Mouse (Mus musculus) megakaryocyte, embryonic 14.5 days (primary cell): ENCODE results near the gene Rab40b. TPM values are rescaled to one million over a fixed set of nuclear protein-coding genes. Genes with fewer than 3 reads are reported as not detected.

ENCODE experiments used
- H3K27me3 ChIP-seq: replicated peaks from 2 replicates; pipeline ENCODE3; 2012; ENCODE audit warnings: inconsistent platforms
- H3K36me3 ChIP-seq: replicated peaks from 2 replicates; pipeline ENCODE3; 2012; ENCODE audit warnings: low read length, inconsistent platforms, mixed read lengths
- H3K4me1 ChIP-seq: 2 replicates; pipeline ENCODE4 v1.6.1; 2012; ENCODE audit warnings: inconsistent platforms
- H3K4me3 ChIP-seq: replicated peaks from 2 replicates; pipeline ENCODE3; 2012; ENCODE audit warnings: moderate library complexity, mild to moderate bottlenecking, inconsistent platforms
- H3K9me3 ChIP-seq: 2 replicates; pipeline ENCODE4 v1.6.1; 2012; ENCODE audit warnings: inconsistent platforms
- FLI1 ChIP-seq: IDR thresholded peaks from 2 replicates; pipeline ENCODE4 v1.6.1; 2012; ENCODE audit warnings: low read length, inconsistent platforms, mixed read lengths
- GATA1 ChIP-seq: IDR thresholded peaks from 3 replicates; pipeline ENCODE4 v1.6.1; 2012; ENCODE audit warnings: mixed read lengths, low read length, inconsistent platforms, borderline replicate concordance
- polyA plus RNA-seq: library from polyadenylated mRNA; stranded (reverse); fragments of >175 nt; gene quantifications from 2 replicates; pipeline ENCODE4 v1.2.3, GENCODE M21; 2012; ENCODE audit warnings: low replicate concordance; ENCODE audit not compliant: insufficient read depth

Rab40b gene
- polyA plus RNA-seq, 1 experiment, result 0.30 TPM

DNA sequence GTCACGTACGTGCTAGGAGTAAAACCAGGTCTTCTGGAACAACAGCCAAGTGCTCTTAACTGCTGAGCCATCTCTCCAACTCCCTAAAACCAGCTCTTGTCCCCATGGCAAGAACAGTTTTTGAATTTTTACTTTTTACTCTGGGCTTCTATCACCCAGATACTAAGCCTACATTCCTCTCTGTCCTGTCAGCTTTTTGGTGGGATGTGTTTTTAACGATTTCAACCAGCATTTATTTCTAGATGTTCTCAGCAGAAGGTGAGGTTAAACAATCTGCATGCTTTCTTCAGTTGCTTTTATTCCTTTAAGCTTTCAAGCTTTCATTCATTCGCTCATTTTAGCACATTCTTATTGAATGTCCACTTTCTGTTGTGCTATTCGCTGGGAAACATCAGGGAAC, 29.9 kb upstream of the Rab40b start:
- TF ChIP-seq GATA1, result no peak
- no peak for TF ChIP-seq FLI1
- no peaks in the 10 kb centered on the region for H3K9me3 ChIP-seq
- H3K36me3 ChIP-seq, result no peaks in the 10 kb centered on the region
- H3K4me1 ChIP-seq, result peaks cover 28% of the 10 kb centered on the region
- peaks cover 2% of the 10 kb centered on the region for H3K27me3 ChIP-seq
- H3K4me3 ChIP-seq, result no peak overlapping the region

- H3K27me3 ChIP-seq, result peaks cover 2% of the 10 kb centered on the region
Observed at GRCm38 (mm10) chr11:121415351-121415750, 27.3 kb upstream of the Rab40b start.

DNA sequence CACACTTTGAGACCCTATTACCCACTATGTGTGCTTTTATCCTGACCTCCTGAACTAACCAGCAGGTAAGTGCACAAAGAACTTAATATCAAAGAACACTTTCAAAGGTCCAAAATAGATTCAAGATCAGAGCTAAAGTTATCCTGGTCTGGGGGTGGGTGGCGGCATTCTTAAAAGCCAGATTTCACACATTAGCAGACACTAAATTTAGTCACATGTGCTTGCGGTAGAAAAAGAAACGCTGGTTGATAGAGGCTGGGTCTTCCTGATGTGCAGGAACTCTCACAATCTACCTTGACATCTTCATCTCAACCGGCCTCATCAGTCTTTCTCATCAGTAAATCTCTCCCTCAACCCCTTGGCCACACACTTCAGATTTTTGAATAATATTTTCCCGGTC, 26.7 kb upstream of the Rab40b start:
- H3K27me3 ChIP-seq, result peaks cover 2% of the 10 kb centered on the region
- H3K9me3 ChIP-seq, result no peaks in the 10 kb centered on the region
- TF ChIP-seq FLI1 (no peak), GATA1 (no peak)
- H3K4me3 ChIP-seq, result no peak overlapping the region
- no peaks in the 10 kb centered on the region for H3K36me3 ChIP-seq
- H3K4me1 ChIP-seq, result peaks cover 7% of the 10 kb centered on the region

More at GRCm38 (mm10) chr11:121415351-121415750, 27.3 kb upstream of the Rab40b start:
- H3K9me3 ChIP-seq, result no peaks in the 10 kb centered on the region
- TF ChIP-seq GATA1, result no peak
- no peak for TF ChIP-seq FLI1
- no peak overlapping the region for H3K4me3 ChIP-seq
- peaks cover 8% of the 10 kb centered on the region for H3K4me1 ChIP-seq
- no peaks in the 10 kb centered on the region for H3K36me3 ChIP-seq

DNA sequence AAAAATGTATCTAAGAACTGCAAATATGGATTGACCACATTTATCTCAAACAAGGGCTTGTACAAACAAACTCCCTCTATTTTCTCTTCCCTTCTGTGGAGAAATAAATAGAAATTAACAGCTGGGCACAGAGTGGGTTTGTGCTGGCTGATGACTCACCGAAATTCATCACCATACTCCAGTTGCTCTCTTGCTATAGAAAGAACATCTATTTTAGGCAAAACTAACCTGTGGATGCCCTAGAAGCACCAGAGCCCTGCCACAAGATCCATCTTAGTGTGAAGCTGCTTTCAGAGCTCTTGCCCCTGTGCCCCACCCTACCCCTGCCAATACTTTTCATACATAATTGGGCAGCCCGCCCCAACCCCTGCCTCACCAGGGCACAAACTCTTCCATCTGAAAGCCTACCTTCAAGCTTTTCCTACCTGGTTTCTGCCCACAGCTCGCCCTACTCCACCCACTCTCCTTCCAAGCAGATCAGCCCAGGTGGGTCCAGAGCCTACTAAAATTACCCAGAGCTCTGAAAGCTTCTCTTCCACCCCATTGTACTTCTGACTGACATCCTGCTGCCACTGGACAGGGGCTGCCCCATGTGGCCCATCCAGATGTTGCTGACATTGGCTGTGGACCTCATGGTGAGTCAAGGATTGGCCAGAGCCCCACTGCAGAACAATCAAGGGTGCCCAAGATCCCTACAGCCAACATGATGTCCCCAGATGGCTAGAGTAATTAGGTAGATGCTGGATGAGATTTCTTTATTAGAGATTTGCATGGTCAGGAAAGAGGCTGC, 19.5 kb upstream of the Rab40b start:
- peaks cover 4% of the 10 kb centered on the region for H3K27me3 ChIP-seq
- TF ChIP-seq GATA1, result no peak
- peaks cover 34% of the 10 kb centered on the region for H3K4me1 ChIP-seq
- no peaks in the 10 kb centered on the region for H3K9me3 ChIP-seq
- H3K36me3 ChIP-seq, result no peaks in the 10 kb centered on the region
- H3K4me3 ChIP-seq, result no peak overlapping the region

DNA sequence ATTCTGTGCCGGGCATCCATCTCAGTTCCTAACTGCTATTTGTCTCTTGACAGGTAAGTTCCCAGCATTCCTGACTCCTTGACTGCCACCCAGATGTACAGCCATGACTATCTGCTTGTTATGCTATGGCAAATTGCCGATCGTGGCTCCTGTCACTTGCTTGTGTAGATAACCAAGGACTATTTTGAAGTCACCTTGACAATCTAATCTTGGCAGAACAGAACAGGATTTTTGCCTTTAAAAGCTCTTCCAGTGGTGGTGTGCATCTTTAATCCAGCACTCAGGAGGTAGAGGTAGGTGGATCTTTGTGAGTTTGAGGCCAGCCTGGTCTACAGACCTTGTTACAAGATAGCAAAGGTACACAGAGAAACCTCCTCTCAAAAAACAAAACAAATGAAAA, 4.4 kb upstream of the Rab40b start:
- TF ChIP-seq GATA1 (no peak), FLI1 (no peak)
- Histone ChIP-seq H3K4me3 (no peak overlapping the region), H3K9me3 (peaks cover 40% of the 10 kb centered on the region), H3K4me1 (peaks cover 36% of the 10 kb centered on the region), H3K36me3 (no peaks in the 10 kb centered on the region), H3K27me3 (peaks cover 19% of the 10 kb centered on the region)

DNA sequence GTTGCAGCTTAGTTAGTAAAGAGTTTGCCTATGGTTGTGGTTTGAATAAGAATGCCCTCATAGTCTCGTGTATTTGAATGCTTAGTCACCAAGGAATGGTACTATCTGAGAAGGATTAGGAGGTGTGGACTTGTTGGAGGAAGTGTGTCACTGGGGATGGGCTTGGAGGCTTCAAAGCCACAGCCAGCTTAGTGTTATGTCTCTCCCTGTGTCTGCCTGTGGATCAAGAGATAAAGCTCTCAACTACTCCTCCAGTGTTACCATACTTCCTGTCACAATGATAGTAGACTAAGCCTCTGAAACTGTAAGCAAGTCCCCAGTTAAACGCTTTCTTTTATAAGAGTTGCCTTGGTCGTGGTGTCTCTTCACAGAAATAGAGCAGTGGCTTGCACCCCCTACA, 2.7 kb upstream of the Rab40b start:
- TF ChIP-seq GATA1, result no peak
- TF ChIP-seq FLI1, result no peak

DNA sequence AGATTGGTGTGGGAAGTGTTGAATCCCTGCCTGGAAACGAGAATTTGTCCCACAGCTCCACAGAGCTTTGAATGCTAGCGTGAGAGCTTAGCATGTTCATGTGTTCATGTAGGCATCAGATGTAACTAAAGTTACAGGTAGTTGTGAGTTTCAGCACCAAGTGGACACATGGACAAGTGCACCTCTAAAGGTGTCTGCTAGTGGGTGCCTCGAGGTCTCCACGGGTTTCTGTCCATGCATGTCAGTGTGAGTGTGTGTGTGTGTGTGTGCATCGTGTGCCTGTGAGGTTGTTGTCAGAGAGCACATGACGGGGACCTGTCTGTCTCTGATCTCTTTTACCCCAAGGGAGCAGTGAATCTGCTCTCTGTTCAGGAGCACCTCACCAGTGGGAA, 499 bp upstream of the Rab40b start:
- H3K4me1 ChIP-seq, result peaks cover 33% of the 10 kb centered on the region
- H3K4me3 ChIP-seq, result peak overlapping the region; percentile 91
- H3K9me3 ChIP-seq, result peaks cover 43% of the 10 kb centered on the region
- TF ChIP-seq GATA1 (no peak), FLI1 (no peak)
- peaks cover 32% of the 10 kb centered on the region for H3K27me3 ChIP-seq
- no peaks in the 10 kb centered on the region for H3K36me3 ChIP-seq

More for the DNA sequence above, 2.7 kb upstream of the Rab40b start:
- H3K9me3 ChIP-seq, result peaks cover 40% of the 10 kb centered on the region
- H3K27me3 ChIP-seq, result peaks cover 28% of the 10 kb centered on the region
- H3K4me1 ChIP-seq, result peaks cover 38% of the 10 kb centered on the region
- no peak overlapping the region for H3K4me3 ChIP-seq
- H3K36me3 ChIP-seq, result no peaks in the 10 kb centered on the region

GRCm38 (mm10) chr11:121380294-121380693, 7.8 kb downstream of the Rab40b start:
- H3K4me3 ChIP-seq, result no peak overlapping the region
- TF ChIP-seq FLI1, result no peak
- no peak for TF ChIP-seq GATA1
- peaks cover 5% of the 10 kb centered on the region for H3K27me3 ChIP-seq
- peaks cover 4% of the 10 kb centered on the region; the same call in 1 of the 2 replicates for H3K4me1 ChIP-seq
- no peaks in the 10 kb centered on the region for H3K36me3 ChIP-seq
- peaks cover 10% of the 10 kb centered on the region for H3K9me3 ChIP-seq

- TF ChIP-seq FLI1, result no peak
- no peak for TF ChIP-seq GATA1
- H3K9me3 ChIP-seq, result peaks cover 9% of the 10 kb centered on the region
Observed at GRCm38 (mm10) chr11:121378644-121379043, 9.4 kb downstream of the Rab40b start.

GRCm38 (mm10) chr11:121373305-121373704, 14.7 kb downstream of the Rab40b start:
- no peaks in the 10 kb centered on the region for H3K36me3 ChIP-seq
- H3K4me1 ChIP-seq, result peaks cover 32% of the 10 kb centered on the region
- no peak overlapping the region for H3K4me3 ChIP-seq
- H3K9me3 ChIP-seq, result peaks cover 2% of the 10 kb centered on the region
- H3K27me3 ChIP-seq, result peaks cover 2% of the 10 kb centered on the region
- TF ChIP-seq FLI1 (no peak), GATA1 (no peak)

More at GRCm38 (mm10) chr11:121378644-121379043, 9.4 kb downstream of the Rab40b start:
- Histone ChIP-seq H3K36me3 (no peaks in the 10 kb centered on the region), H3K4me1 (peaks cover 10% of the 10 kb centered on the region), H3K27me3 (peaks cover 1% of the 10 kb centered on the region), H3K4me3 (no peak overlapping the region)
